Mouse (Mus musculus) spleen, adult 2 months (tissue): Measurements from ENCODE around the gene Zfhx2.

Experiments used
- CTCF ChIP-seq: fragments of 200-500 bp; IDR thresholded peaks from 2 replicates; pipeline ENCODE4 v1.5.1; 2011; ENCODE audit warnings: mild to moderate bottlenecking, inconsistent platforms; ENCODE audit not compliant: insufficient read depth, insufficient read length, insufficient replicate concordance; ENCODE audit errors: extremely low read depth
- POLR2A ChIP-seq: fragments of 200-500 bp; IDR thresholded peaks from 2 replicates; pipeline ENCODE4 v1.6.1; 2011; ENCODE audit warnings: low read depth, low read length, inconsistent platforms

DNA sequence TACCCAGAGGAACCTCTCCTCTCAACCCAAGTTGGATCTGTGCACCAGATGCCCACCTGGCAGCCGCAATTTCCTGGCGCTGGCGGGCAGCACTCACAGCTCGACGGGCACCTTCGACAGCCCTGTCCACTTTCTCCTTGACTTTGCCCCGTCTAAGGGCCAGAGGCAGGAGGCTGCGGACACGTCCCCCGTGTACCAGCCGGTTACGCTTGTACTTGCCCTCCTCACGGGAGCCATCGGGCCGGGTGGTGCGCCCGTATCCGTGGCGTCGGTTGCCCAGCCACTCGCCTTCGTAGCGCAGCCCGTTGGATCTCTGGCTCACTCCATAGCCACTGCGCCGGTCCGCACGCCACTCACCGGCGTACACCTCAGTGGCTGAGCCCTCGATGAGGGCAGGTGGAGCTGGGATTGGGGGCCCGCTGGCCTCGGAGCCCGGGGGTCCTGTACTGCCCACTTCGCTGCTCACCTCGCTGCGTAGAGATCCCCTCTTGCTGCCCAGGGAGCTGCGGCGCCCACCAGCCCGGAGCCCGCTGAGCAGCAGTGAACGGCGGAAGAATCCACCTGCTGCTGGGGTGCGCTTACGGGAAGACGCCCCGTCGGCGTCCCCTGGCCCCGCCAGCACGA is 21.3 kb upstream of the Zfhx2 start:
- no peak for TF ChIP-seq CTCF
- TF ChIP-seq POLR2A, result no peak
